Mouse (Mus musculus) adrenal gland (tissue): ENCODE measurements around the gene Vmn1r12.
"Not testable (repeated sequence)": the region's sequence is repeated elsewhere in the genome, so short reads cannot be mapped to it uniquely, and the experiment has no call there.

Experiments
- intact Hi-C: fragments of 180-260 bp; cut with DNase I; formaldehyde crosslinking; loops from one replicate; pipeline ENCODE4 v1.15.1; 2025
- long read RNA-seq, 2 experiments: library from polyadenylated mRNA; unstranded; transcript quantifications; one replicate each; pipeline ENCODE4 v2.0.0; 2020; ENCODE audit warnings: borderline replicate concordance in 1 of 2; ENCODE audit not compliant: insufficient replicate concordance in 1 of 2

Gene Vmn1r12
- long read RNA-seq, experiment 1 = 0 reads
- long read RNA-seq, experiment 2 = 0 reads

DNA sequence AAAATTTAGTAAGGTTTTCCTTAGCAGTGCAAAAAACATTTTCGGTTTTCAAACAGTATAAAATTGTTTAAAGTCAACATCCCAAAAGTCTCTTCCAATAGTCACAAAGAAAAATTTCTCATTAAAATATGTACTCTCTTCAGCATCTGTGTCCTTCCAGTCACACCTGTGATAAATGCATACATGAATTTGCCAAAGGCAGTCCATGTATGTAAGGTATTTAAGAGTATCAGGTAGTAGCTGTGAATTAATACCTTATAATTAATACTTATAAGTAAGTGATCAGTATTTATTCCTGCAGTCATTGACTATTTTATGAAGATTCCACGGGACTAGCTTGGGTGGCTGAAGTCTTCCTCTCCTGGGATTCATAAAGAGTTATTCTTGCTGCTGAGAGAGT is at the start of gene Vmn1r12:
Gene Vmn1r12 (plus strand): TSS at position 301 of the 400 bp plus-strand sequence.
- intact Hi-C loops = no loop called here

DNA sequence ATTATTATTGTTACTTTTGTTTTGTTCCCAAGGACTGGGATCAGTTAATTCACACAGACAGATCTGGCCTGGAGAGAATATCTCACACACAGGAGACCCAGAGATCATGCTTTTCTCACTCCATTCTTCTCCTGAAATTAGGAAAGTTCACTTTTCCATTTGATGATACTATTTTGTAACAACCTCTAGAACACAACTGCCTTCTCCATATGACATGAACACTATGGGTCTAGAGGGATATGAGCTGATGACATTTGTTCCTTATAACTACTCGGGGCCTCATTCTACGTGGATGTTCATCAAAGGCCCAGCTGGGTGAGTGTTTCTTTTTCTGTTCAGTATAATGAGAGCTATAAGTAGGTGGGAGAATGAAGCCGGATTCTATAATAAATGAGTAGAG is 47.6 kb upstream of the Vmn1r12 start, which contains the start of gene Vmn1r10:
Gene Vmn1r10 (plus strand): TSS at position 301 of the 400 bp plus-strand sequence.
- intact Hi-C loops = no loop called here

DNA sequence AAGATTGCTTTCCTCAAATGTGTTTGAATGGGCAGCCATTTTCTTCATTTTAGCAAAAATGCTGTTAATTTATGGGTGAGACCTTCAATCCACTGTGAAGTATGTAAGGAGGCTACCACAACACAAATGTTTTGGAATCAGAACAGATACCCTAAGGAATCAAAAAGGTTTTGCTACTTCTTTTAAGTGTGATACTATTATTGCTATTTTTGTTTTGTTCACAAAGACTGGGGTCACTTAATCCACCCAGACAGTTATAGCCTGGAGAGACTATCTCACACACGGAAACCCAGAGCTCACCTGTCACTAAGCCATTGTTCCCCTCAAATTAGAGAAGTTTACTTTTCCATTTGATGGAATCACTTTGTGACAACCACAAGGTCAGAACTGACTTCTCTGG is 23.6 kb upstream of the Vmn1r12 start, which contains the start of gene Vmn1r11:
Gene Vmn1r11 (plus strand): TSS at position 301 of the 400 bp plus-strand sequence.
- intact Hi-C loops = no loop called here

DNA sequence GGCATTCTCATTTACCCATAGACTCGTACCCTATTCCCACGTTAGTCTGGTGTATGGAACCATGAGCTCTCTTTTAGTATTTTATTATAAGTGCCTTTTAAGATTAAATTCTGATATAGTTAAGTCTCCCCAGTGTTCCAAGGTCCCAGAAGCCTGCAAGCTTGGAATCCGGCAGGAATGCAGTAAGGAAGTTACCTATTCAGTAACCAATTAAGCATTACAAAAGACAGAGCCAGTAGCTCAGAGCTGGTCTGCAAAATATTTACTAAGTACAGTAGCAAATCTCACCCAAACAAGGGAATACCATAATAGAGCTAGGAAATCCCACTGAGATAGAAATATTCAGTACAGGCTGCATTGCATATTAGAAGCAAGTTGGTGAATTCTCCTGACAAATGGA is 33.3 kb downstream of the Vmn1r12 start:
- intact Hi-C loops = not testable (repeated sequence)

DNA sequence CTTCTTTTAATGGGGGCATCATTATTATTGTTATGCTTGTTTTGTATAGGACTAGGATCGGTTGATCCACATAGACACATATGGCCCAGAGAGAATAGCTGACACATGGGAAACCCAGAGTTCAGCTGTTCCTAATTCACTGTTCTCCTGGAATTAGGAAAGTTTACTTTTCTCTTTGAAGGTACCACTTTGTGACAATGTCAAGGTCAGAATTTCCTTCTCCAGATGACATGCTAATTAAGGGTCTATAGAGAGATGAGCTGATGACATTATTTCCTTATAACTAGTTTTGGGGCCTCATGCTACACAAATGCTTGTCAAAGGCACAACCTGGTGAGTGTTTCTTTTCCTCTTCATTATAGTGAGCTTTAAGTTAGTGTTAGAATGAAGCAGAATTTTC is 46.3 kb downstream of the Vmn1r12 start, which contains the start of gene Vmn1r13:
Gene Vmn1r13 (plus strand): TSS at position 301 of the 400 bp plus-strand sequence.
- intact Hi-C loops = not testable (repeated sequence)
